Mouse (Mus musculus) liver, postnatal 0 days (tissue): Measurements from ENCODE around the gene Plek2. TPM values are rescaled to one million over a fixed set of nuclear protein-coding genes. Genes with fewer than 3 reads are reported as not detected.
"Not testable (repeated sequence)": the region's sequence is repeated elsewhere in the genome, so short reads cannot be mapped to it uniquely, and the experiment has no call there.

Experiments
- ATAC-seq: fragments of 200-750 bp; cut with Nextera tagmentation; 2 replicates; pipeline ENCODE4 v1.8.0; 2017; ENCODE audit warnings: mild to moderate bottlenecking, moderate library complexity
- DNase-seq: peaks from one replicate; pipeline ENCODE4 v3.0.0-alpha.2; 2016
- H3K27ac ChIP-seq: fragments of 300-500 bp; sonication (generic); 2 replicates; pipeline ENCODE4 v1.5.1; 2014; ENCODE audit warnings: antibody characterized with exemption, moderate library complexity, mild to moderate bottlenecking, low read depth
- H3K27me3 ChIP-seq: fragments of 300-500 bp; sonication (generic); 2 replicates; pipeline ENCODE4 v1.6.1; 2014; ENCODE audit warnings: low read length, control low read depth, mixed read lengths; ENCODE audit not compliant: insufficient read depth
- H3K36me3 ChIP-seq: fragments of 300-500 bp; sonication (generic); replicated peaks from 2 replicates; pipeline ENCODE4 v1.6.1; 2014; ENCODE audit warnings: mild to moderate bottlenecking, control low read depth, low read length, moderate library complexity, mixed read lengths; ENCODE audit not compliant: insufficient read depth
- H3K4me1 ChIP-seq: fragments of 300-500 bp; sonication (generic); 2 replicates; pipeline ENCODE4 v1.6.1; 2014; ENCODE audit warnings: antibody characterized with exemption, mild to moderate bottlenecking, control low read depth; ENCODE audit not compliant: insufficient read depth
- H3K4me2 ChIP-seq: fragments of 300-500 bp; sonication (generic); 2 replicates; pipeline ENCODE4 v1.6.1; 2014; ENCODE audit warnings: low read depth, mild to moderate bottlenecking, low read length, moderate library complexity, mixed read lengths
- H3K4me3 ChIP-seq: fragments of 300-500 bp; sonication (generic); 2 replicates; pipeline ENCODE4 v1.5.1; 2014; ENCODE audit warnings: low read depth, low read length
- H3K9ac ChIP-seq: fragments of 300-500 bp; sonication (generic); replicated peaks from 2 replicates; pipeline ENCODE4 v1.6.1; 2014; ENCODE audit warnings: mild to moderate bottlenecking, moderate library complexity
- H3K9me3 ChIP-seq: fragments of 300-500 bp; sonication (generic); 2 replicates; pipeline ENCODE4 v1.6.1; 2016; ENCODE audit warnings: mild to moderate bottlenecking, control low read depth, low read length, mixed read lengths
- CTCF ChIP-seq: sonication (generic); IDR thresholded peaks from 2 replicates; pipeline ENCODE4 v1.5.1; 2016; ENCODE audit warnings: antibody characterized with exemption, low read depth
- EP300 ChIP-seq: IDR thresholded peaks from 2 replicates; pipeline ENCODE4 v1.6.1; 2016; ENCODE audit warnings: antibody characterized with exemption, low read depth, mild to moderate bottlenecking
- WGBS: fragments of 180-500 bp; shearing (Covaris S2); extraction: QIAGEN DNeasy Blood & Tissue Kit; methylation state at CpG from one replicate; pipeline ENCODE4 v1.1.7; 2014; ENCODE audit not compliant: insufficient replicate concordance; 5-methylcytosine and 5-hydroxymethylcytosine counted together
- polyA plus RNA-seq: library from polyadenylated mRNA; unstranded; fragments of >200 nt; fragmentation: Nextera tagmentation; extraction: Ambion mirVana; gene quantifications from 2 replicates; pipeline ENCODE4 v1.2.1, GENCODE M21; 2015

Gene Plek2
- polyA plus RNA-seq, 1 experiment from 2014 or later = 20.6 TPM

DNA sequence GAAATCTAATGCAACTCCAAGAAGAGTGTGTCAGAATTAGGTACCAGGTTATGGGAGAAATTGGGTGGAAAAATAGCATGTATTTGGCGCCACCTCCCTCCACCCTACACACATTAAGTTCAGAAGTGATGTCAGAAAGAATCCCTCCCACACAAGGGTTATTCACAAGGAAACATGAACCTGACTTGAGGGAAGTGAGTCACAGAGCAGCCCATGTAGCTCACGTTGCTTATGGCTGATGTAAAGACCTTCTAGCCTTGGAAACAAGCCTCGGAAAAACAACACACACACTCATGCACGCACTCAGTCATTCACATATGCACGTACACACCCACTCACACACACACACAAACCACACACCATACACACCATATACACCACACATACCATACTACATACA is 33.3 kb upstream of the Plek2 start:
- TF ChIP-seq CTCF (no peak), EP300 (no peak)
- Histone ChIP-seq H3K36me3 (no peaks in the 10 kb centered on the region), H3K4me2 (no peak overlapping the region), H3K9ac (no peak overlapping the region), H3K4me1 (peaks cover 8% of the 10 kb centered on the region), H3K9me3 (no peaks in the 10 kb centered on the region), H3K27me3 (peaks cover 19% of the 10 kb centered on the region), H3K4me3 (no peak overlapping the region), H3K27ac (no peak overlapping the region)
- WGBS = 76% methylated on average over 5 of the region's 5 CpGs
- DNase-seq (no peak), ATAC-seq (no peak)

DNA sequence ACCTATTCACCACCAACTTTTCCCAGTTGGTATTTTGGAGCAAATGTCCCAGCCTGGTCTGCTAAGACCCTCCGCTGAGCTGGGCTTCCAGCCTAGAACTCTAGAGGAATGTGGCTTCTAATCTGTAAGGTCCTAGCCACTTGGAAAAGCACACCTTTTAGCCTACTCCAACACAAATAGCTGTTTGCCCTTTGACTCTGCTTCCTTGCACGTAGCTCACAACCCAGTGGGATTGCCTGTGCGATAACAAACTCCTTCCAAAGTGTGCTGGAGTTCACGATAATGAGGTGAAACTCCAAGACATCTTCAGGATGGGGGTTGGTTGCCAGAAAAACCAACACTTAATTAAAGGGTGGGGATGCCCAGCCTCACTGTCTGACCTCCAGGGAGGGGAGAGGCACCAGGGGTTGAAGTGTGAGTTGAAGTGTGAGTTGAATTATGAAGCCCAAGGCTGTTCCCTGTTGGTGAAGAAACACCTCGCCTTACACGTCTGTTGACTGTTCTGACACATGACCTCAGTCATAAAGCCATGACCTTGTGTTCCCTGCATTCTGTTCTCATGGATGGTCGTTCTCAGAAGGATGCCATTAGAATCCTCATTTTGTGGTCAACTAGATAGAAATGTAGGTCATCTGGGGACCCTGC is 32.8 kb upstream of the Plek2 start:
- ATAC-seq (no peak), DNase-seq (no peak)
- H3K9me3 ChIP-seq = no peaks in the 10 kb centered on the region
- peaks cover 8% of the 10 kb centered on the region for H3K4me1 ChIP-seq
- H3K4me2 ChIP-seq = no peak overlapping the region
- H3K27ac ChIP-seq = no peak overlapping the region
- TF ChIP-seq EP300 (no peak), CTCF (no peak)
- peaks cover 14% of the 10 kb centered on the region for H3K27me3 ChIP-seq
- H3K9ac ChIP-seq = no peak overlapping the region
- WGBS = 65% methylated on average over 7 of the region's 7 CpGs
- H3K36me3 ChIP-seq = no peaks in the 10 kb centered on the region
- no peak overlapping the region for H3K4me3 ChIP-seq

DNA sequence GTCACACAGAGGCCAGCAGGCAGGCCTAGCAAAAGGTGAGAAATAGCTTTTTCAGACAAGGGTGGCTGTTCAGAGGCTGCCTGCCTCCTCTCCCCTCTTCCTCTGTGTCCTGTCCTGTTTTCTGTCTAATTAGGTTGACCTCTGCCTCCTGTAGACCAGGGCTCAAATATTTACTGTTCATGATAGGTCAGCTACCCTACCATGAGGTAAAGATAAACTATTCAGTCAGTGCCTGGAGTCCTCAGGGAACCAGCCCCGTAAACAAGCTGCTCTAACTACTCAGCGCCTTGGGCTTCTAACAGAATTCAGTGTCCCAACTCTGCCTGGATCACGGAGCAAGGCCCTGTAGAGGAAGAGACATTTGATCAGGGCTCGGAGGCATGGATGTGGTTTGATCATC is 29.7 kb upstream of the Plek2 start:
- Histone ChIP-seq H3K9me3 (no peaks in the 10 kb centered on the region), H3K4me2 (no peak overlapping the region), H3K27me3 (peaks cover 10% of the 10 kb centered on the region), H3K36me3 (no peaks in the 10 kb centered on the region), H3K9ac (no peak overlapping the region; the same call in 1 of the 2 replicates), H3K27ac (0 out of 2 replicates have a peak overlapping the region, but pooled peaks have one; percentile 22), H3K4me1 (peaks cover 8% of the 10 kb centered on the region), H3K4me3 (no peak overlapping the region)
- WGBS = 57% methylated on average over 4 of the region's 4 CpGs
- ATAC-seq = peak; percentile 95
- no peak for DNase-seq
- TF ChIP-seq EP300 = no peak
- no peak for TF ChIP-seq CTCF

- no peak overlapping the region for H3K4me3 ChIP-seq
- no peaks in the 10 kb centered on the region for H3K9me3 ChIP-seq
- H3K27me3 ChIP-seq = 0 out of 2 replicates have a peak, but pooled peaks cover 7% of the 10 kb centered on the region
- H3K9ac ChIP-seq = no peak overlapping the region
- TF ChIP-seq CTCF (no peak), EP300 (no peak)
- DNase-seq (no peak), ATAC-seq (no peak)
- no peak overlapping the region for H3K4me2 ChIP-seq
- no peak overlapping the region for H3K27ac ChIP-seq
- no peaks in the 10 kb centered on the region for H3K36me3 ChIP-seq
- 60% methylated on average over 1 of the region's 1 CpGs for WGBS
- no peaks in the 10 kb centered on the region for H3K4me1 ChIP-seq
Observed at GRCm38 (mm10) chr12:78929900-78930299, 23.1 kb upstream of the Plek2 start.

DNA sequence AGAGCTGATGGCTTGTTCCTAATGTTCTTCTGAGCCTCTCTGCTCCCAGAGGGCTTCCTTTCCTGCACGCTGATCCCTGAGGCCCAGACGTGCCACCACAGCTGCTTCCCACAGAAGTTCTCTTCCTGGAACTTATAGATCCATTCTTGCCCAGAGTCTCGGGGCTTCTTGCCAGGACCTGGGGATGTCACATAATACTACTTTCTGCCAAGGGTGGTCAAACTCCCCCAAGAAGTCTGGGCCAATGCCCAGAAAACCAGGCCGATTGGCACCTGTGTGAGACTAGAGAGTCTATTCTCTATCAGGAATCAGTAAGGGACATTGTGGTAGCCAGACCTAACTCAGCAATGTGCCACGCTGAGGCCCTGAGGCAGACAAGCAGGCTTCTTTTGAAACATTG is 20.5 kb upstream of the Plek2 start:
- Histone ChIP-seq H3K27ac (no peak overlapping the region), H3K4me3 (no peak overlapping the region), H3K4me1 (no peaks in the 10 kb centered on the region), H3K36me3 (no peaks in the 10 kb centered on the region), H3K4me2 (no peak overlapping the region), H3K27me3 (0 out of 2 replicates have a peak, but pooled peaks cover 7% of the 10 kb centered on the region), H3K9me3 (no peaks in the 10 kb centered on the region), H3K9ac (no peak overlapping the region)
- DNase-seq (no peak), ATAC-seq (no peak)
- 71% methylated on average over 5 of the region's 5 CpGs for WGBS
- TF ChIP-seq CTCF = no peak
- no peak for TF ChIP-seq EP300

DNA sequence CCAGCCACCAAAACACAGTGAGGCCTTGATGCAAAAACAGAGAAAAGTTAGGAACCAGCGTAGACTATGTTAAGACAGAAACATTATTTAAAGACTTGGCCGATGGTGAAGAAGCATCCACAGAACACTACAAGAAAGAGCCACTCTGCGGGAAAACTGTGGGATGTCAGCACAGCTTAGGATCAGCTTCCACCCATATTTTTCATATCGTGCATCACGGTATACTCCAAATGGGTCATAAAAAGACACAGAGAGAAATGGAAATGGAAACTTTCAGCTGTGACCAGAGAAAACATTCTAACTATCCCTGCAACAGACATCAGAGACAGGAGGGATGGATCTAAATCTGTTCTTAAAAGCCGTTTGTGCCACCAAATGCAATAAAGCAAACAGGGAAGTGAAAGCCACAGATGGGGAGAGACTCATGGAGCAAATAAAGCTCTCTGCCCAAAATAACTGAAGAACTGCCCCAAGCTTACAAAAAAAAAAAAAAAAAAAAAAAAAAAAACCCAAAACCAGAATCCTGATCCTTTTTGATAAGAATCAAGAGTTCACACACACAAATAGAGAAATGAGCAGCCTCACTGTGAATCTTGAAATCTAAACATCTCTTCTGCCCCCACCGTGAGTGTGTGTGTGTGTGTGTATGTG is 16.9 kb upstream of the Plek2 start:
- H3K4me3 ChIP-seq = no peak overlapping the region
- TF ChIP-seq EP300 (no peak), CTCF (no peak)
- H3K36me3 ChIP-seq = no peaks in the 10 kb centered on the region
- peak overlapping the region; percentile 50 for H3K27ac ChIP-seq
- ATAC-seq = no peak
- no peak for DNase-seq
- H3K4me1 ChIP-seq = no peaks in the 10 kb centered on the region
- H3K27me3 ChIP-seq = 0 out of 2 replicates have a peak, but pooled peaks cover 7% of the 10 kb centered on the region
- 57% methylated on average over 7 of the region's 7 CpGs for whole genome bisulfite sequencing
- no peaks in the 10 kb centered on the region for H3K9me3 ChIP-seq
- H3K9ac ChIP-seq = no peak overlapping the region
- H3K4me2 ChIP-seq = no peak overlapping the region

- not testable (repeated sequence) for H3K4me1 ChIP-seq, H3K27me3 ChIP-seq, DNase-seq, H3K4me3 ChIP-seq, H3K9me3 ChIP-seq, ATAC-seq, H3K36me3 ChIP-seq, H3K4me2 ChIP-seq, H3K9ac ChIP-seq
- H3K27ac ChIP-seq = peak overlapping the region; percentile 50
Observed at GRCm38 (mm10) chr12:78922977-78923376, 16.2 kb upstream of the Plek2 start.
